Mouse (Mus musculus) bone marrow, adult 2 months (tissue): ENCODE results near the gene Cutc.

Source experiments
- CTCF ChIP-seq: fragments of 200-500 bp; IDR thresholded peaks from 2 replicates; pipeline ENCODE4 v1.5.1; 2011; ENCODE audit warnings: low read length, control low read depth; ENCODE audit not compliant: control insufficient read depth, insufficient read depth
- POLR2A ChIP-seq: fragments of 200-500 bp; IDR thresholded peaks from 2 replicates; pipeline ENCODE4 v1.6.1; 2011; ENCODE audit warnings: low read depth, mild to moderate bottlenecking, control low read depth, low read length, borderline replicate concordance; ENCODE audit not compliant: control insufficient read depth

DNA sequence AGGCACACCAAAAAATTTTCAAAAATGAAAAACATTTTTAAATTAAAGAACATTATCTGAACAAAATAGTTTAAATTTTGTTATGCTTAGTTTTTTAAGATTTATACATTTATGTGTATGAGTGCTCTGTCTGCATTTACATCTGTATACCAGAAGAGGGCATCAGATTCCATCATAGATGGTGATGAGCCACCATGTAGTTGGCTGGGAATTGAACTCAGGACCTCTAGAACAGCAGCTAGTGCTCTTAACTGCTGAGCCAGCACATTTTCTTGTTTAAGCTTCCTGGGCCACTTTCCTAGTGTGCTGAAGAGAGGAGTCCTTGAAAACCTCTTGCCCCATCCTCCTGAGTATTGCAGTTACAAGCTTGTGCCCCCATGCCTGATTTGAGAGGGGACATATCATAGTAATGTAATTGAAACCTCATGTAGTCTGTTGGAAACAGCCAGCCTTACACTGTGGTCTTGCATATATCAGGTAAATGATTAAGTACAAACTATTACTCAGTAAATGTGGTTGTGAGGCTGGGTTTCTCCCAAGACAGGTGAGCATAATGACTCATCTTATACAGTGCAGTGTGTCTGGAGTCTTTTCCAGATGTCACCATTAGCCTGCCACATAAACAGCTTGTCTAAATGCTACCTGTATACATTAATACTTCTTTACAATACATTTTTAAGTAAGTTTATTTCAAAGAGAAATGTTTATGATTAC lies 8.9 kb downstream of the Cutc start:
- TF ChIP-seq CTCF (no peak), POLR2A (no peak)
